Mouse (Mus musculus): ENCODE results near the gene Lmf1.

- TF ChIP-seq CTCF (IDR thresholded peaks at IDR 0.05; ENCODE audit: extremely low read depth, insufficient read length, insufficient replicate concordance, low read depth, low read length) (no peak), POLR2A (IDR thresholded peaks at IDR 0.05; ENCODE audit: low read depth, low read length) (no peak)
Observed at GRCm38 (mm10) chr17:25711136-25711535, 132.3 kb downstream of the Lmf1 start.
